Mouse (Mus musculus): ENCODE data around the gene Arhgap15. TPM values are rescaled to one million over a fixed set of nuclear protein-coding genes. Genes with fewer than 3 reads are reported as not detected.

Arhgap15 gene
- polyA plus RNA-seq, 1 experiment from 2014 or later, result not detected

DNA sequence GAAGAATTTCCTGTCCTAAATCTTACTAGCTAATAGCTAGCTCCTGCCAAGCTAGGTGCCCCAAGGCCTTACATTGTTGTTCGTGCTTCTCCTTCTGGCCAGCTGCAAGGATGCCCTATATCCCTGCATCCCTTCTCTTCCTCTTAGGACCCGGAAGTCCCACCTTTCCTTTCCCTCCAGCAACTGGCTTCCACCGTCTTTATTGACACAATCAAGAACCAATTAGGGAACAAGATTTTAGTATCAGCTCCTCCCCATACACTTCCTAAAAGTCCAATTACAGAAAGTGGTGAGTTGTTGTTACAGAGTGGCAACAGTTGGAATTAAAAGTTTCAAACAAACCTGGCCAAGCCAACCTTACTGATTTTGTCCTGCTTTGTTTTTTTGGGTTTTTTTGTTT, 183.1 kb downstream of the Arhgap15 start:
- TF ChIP-seq CTCF (IDR thresholded peaks at IDR 0.05), result no peak
- DNase-seq (ENCODE audit: low read depth, low spot score) (no peak), ATAC-seq (no peak)
- H3K27me3 ChIP-seq, result peaks cover 4% of the 10 kb centered on the region
- ChIA-PET CTCF (no interaction called here), POLR2A (interaction anchor here (0.7 kb wide), 1 partner anchor 735 kb away, joined by 3 read pairs; no protein-coding TSS in a partner anchor)
- in situ Hi-C loops (cut with MboI; ENCODE audit: low pct_unique_long_range_greater_than_20kb), result no loop called here

- ChIA-PET CTCF (interaction anchor here (0.9 to 1.0 kb wide), 2 partner anchors 9 to 18 kb away, joined by 3 read pairs; no protein-coding TSS in a partner anchor), POLR2A (no interaction called here)
- H3K27me3 ChIP-seq, result peaks cover 4% of the 10 kb centered on the region
- ATAC-seq (no peak), DNase-seq (ENCODE audit: low read depth, low spot score) (no peak)
- TF ChIP-seq CTCF (IDR thresholded peaks at IDR 0.05), result no peak
- in situ Hi-C loops (cut with MboI; ENCODE audit: low pct_unique_long_range_greater_than_20kb), result no loop called here
Observed at GRCm38 (mm10) chr2:43939196-43939595, 190.6 kb downstream of the Arhgap15 start.

GRCm38 (mm10) chr2:43945679-43946078, 197.1 kb downstream of the Arhgap15 start:
- POLR2A ChIA-PET, result no interaction called here
- in situ Hi-C loops (cut with MboI; ENCODE audit: low pct_unique_long_range_greater_than_20kb), result no loop called here
- peaks cover 9% of the 10 kb centered on the region for H3K27me3 ChIP-seq
- no peak for ATAC-seq
- no peak for TF ChIP-seq CTCF (IDR thresholded peaks at IDR 0.05)
- no peak for DNase-seq (ENCODE audit: low read depth, low spot score)
- CTCF ChIA-PET, result interaction anchor here (1.0 kb wide), 1 partner anchor 16 kb away, joined by 3 read pairs; no protein-coding TSS in a partner anchor

- ChIA-PET CTCF (no interaction called here), POLR2A (no interaction called here)
- no peak for TF ChIP-seq CTCF (IDR thresholded peaks at IDR 0.05)
- DNase-seq (ENCODE audit: low read depth, low spot score) (no peak), ATAC-seq (no peak)
- in situ Hi-C loops (cut with MboI; ENCODE audit: low pct_unique_long_range_greater_than_20kb), result no loop called here
- H3K27me3 ChIP-seq, result peaks cover 9% of the 10 kb centered on the region
Observed at GRCm38 (mm10) chr2:43949775-43950492, 201.3 kb downstream of the Arhgap15 start.

- ChIA-PET CTCF (no interaction called here), POLR2A (no interaction called here)
- DNase-seq (ENCODE audit: low read depth, low spot score), result no peak
- H3K27me3 ChIP-seq, result peaks cover 5% of the 10 kb centered on the region
- ATAC-seq, result no peak
- in situ Hi-C loops (cut with MboI; ENCODE audit: low pct_unique_long_range_greater_than_20kb), result no loop called here
- TF ChIP-seq CTCF (IDR thresholded peaks at IDR 0.05), result no peak
Observed at GRCm38 (mm10) chr2:43950741-43951140, 202.1 kb downstream of the Arhgap15 start.

GRCm38 (mm10) chr2:43959189-43959588, 210.6 kb downstream of the Arhgap15 start:
- no peak for DNase-seq (ENCODE audit: low read depth, low spot score)
- ChIA-PET POLR2A (no interaction called here), CTCF (no interaction called here)
- TF ChIP-seq CTCF (IDR thresholded peaks at IDR 0.05), result no peak
- in situ Hi-C loops (cut with MboI; ENCODE audit: low pct_unique_long_range_greater_than_20kb), result no loop called here
- ATAC-seq, result no peak
- peaks cover 22% of the 10 kb centered on the region for H3K27me3 ChIP-seq

GRCm38 (mm10) chr2:43962466-43962865, 213.8 kb downstream of the Arhgap15 start:
- peaks cover 27% of the 10 kb centered on the region for H3K27me3 ChIP-seq
- no peak for DNase-seq (ENCODE audit: low read depth, low spot score)
- ATAC-seq, result peak; percentile 51
- no peak for TF ChIP-seq CTCF (IDR thresholded peaks at IDR 0.05)
- POLR2A ChIA-PET, result interaction anchor here (0.6 kb wide), 1 partner anchor 1148 kb away, joined by 4 read pairs; no protein-coding TSS in a partner anchor
- CTCF ChIA-PET, result no interaction called here
- in situ Hi-C loops (cut with MboI; ENCODE audit: low pct_unique_long_range_greater_than_20kb), result no loop called here

- no peak for TF ChIP-seq CTCF (IDR thresholded peaks at IDR 0.05)
- ATAC-seq (no peak), DNase-seq (ENCODE audit: low read depth, low spot score) (no peak)
- POLR2A ChIA-PET, result no interaction called here
- H3K27me3 ChIP-seq, result peaks cover 11% of the 10 kb centered on the region
- in situ Hi-C loops (cut with MboI; ENCODE audit: low pct_unique_long_range_greater_than_20kb), result no loop called here
- CTCF ChIA-PET, result no interaction called here
Observed at GRCm38 (mm10) chr2:43968581-43968980, 220.0 kb downstream of the Arhgap15 start.

GRCm38 (mm10) chr2:43977732-43978131, 229.1 kb downstream of the Arhgap15 start:
- POLR2A ChIA-PET, result no interaction called here
- no peak for DNase-seq (ENCODE audit: low read depth, low spot score)
- no peak for TF ChIP-seq CTCF (IDR thresholded peaks at IDR 0.05)
- in situ Hi-C loops (cut with MboI; ENCODE audit: low pct_unique_long_range_greater_than_20kb), result no loop called here
- CTCF ChIA-PET, result no interaction called here
- H3K27me3 ChIP-seq, result peaks cover 17% of the 10 kb centered on the region
- ATAC-seq, result no peak

DNA sequence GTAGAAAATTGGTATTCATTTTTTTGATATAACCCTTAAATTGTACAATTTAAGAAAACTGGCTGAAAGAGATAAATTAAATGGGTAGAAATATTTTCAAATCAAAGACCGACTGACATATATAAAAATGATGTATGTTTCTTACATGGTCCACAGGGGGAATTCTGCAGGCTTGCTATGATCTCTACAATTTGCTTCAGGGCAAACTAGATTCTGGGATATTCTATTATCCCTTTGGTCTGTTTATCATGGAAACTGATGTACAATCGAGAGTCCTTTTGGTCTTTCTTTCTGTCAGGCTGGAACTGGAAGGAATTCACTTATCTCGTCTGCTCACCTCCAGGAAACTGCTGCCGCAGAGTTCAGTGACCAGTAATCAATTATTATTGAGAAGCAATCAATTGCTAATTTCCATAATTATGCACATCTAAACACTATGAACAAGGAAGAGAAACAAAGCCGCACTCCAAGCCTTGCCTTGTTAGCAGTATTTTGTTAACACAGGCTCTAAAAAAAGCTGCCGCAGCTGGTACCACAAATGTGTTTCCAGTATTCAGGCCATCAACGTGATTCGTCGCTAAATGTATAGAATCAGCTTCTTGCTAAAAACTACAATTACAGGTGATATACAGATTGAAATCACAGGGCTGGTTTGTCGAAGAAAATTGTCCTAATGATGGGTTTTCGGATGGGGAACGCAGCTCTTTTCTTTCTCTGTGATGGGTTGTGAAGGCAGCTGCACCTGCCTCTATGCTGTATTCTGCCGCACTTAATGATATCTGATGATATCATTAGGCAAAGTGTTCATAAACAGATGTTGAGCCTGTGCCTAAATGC, 229.8 kb downstream of the Arhgap15 start:
- no peak for TF ChIP-seq CTCF (IDR thresholded peaks at IDR 0.05)
- POLR2A ChIA-PET, result no interaction called here
- in situ Hi-C loops (cut with MboI; ENCODE audit: low pct_unique_long_range_greater_than_20kb), result no loop called here
- peaks cover 17% of the 10 kb centered on the region for H3K27me3 ChIP-seq
- DNase-seq (ENCODE audit: low read depth, low spot score) (no peak), ATAC-seq (no peak)
- CTCF ChIA-PET, result no interaction called here

GRCm38 (mm10) chr2:43986066-43986465, 237.4 kb downstream of the Arhgap15 start:
- POLR2A ChIA-PET, result no interaction called here
- in situ Hi-C loops (cut with MboI; ENCODE audit: low pct_unique_long_range_greater_than_20kb), result no loop called here
- DNase-seq (ENCODE audit: low read depth, low spot score), result no peak
- no peak for ATAC-seq
- TF ChIP-seq CTCF (IDR thresholded peaks at IDR 0.05), result no peak
- CTCF ChIA-PET, result no interaction called here
- H3K27me3 ChIP-seq, result peaks cover 18% of the 10 kb centered on the region

Data from Patski (cell line).